Mouse (Mus musculus) heart, embryonic 15.5 days (tissue): ENCODE results near the gene Tmod3. TPM values are rescaled to one million over a fixed set of nuclear protein-coding genes. Genes with fewer than 3 reads are reported as not detected.
A peak's percentile ranks its signal among the peaks of the same experiment; 100 is the strongest.

ENCODE experiments used
- ATAC-seq: fragments of 200-750 bp; cut with Nextera tagmentation; replicated peaks from 2 replicates; pipeline ENCODE4 v1.8.0; 2017; ENCODE audit warnings: low read depth, moderate TSS enrichment; ENCODE audit not compliant: insufficient number of reproducible peaks, insufficient read depth, low FRiP score
- H3K27ac ChIP-seq: fragments of 300-500 bp; sonication (generic); 2 replicates; pipeline ENCODE4 v1.5.1; 2015; ENCODE audit warnings: mild to moderate bottlenecking, inconsistent platforms
- H3K27me3 ChIP-seq: fragments of 300-500 bp; sonication (generic); 2 replicates; pipeline ENCODE4 v1.6.1; 2015; ENCODE audit warnings: inconsistent platforms
- H3K36me3 ChIP-seq: fragments of 300-500 bp; sonication (generic); 2 replicates; pipeline ENCODE4 v1.6.1; 2015; ENCODE audit warnings: mild to moderate bottlenecking, inconsistent platforms
- H3K4me1 ChIP-seq: fragments of 300-500 bp; sonication (generic); replicated peaks from 2 replicates; pipeline ENCODE4 v1.6.1; 2015; ENCODE audit warnings: inconsistent platforms
- H3K4me2 ChIP-seq: fragments of 300-500 bp; sonication (generic); 2 replicates; pipeline ENCODE4 v1.6.1; 2015; ENCODE audit warnings: inconsistent platforms, mild to moderate bottlenecking, moderate library complexity
- H3K4me3 ChIP-seq: fragments of 300-500 bp; sonication (generic); 2 replicates; pipeline ENCODE4 v1.5.1; 2015; ENCODE audit warnings: mild to moderate bottlenecking, inconsistent platforms
- H3K9ac ChIP-seq: fragments of 300-500 bp; sonication (generic); 2 replicates; pipeline ENCODE4 v1.6.1; 2015; ENCODE audit warnings: mild to moderate bottlenecking, inconsistent platforms
- H3K9me3 ChIP-seq: fragments of 300-500 bp; sonication (generic); replicated peaks from 2 replicates; pipeline ENCODE4 v1.6.1; 2016; ENCODE audit warnings: inconsistent platforms
- WGBS: fragments of 180-500 bp; shearing (Covaris S2); methylation state at CpG from one replicate; pipeline ENCODE4 v1.1.7; 2015; ENCODE audit warnings: mixed read lengths; 5-methylcytosine and 5-hydroxymethylcytosine counted together
- polyA plus RNA-seq: library from polyadenylated mRNA; unstranded; fragments of >200 nt; fragmentation: Nextera tagmentation; extraction: Ambion mirVana; gene quantifications from 2 replicates; pipeline ENCODE4 v1.2.1, GENCODE M21; 2015

The Tmod3 gene
- polyA plus RNA-seq, 1 experiment from 2014 or later: 73.7 TPM

DNA sequence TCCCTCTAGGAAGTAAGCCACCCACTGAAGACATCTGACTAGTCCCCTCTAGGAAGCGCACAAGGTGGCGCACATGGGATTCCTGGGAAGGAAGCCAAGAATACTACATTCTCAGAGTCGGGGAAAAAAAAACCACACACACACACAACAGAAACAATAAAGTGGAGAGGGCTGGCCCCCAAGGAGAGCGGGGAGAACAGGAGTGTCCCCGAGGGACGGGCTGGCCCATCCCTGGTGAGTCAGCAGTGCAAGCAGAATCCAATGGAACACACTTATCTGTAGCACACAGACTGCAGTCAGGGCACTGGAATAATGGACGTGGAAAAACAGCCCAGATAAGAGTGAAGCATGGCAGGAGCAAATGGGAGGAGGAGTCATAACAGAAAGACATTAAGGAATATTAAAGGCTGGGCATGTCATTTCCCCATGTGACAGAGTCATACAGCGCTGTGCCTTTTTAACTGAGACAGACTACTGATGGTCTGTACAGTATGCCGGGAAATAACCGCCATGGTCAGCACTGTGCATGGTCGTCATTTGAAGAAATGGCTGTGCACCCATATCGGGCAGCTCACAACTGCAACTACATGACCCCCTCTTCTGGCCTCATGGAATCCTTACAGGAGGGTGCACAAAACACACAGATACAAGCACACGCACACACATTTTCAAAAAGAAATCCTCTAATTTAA is 31.9 kb downstream of the Tmod3 start:
- Histone ChIP-seq H3K4me1 (peaks cover 7% of the 10 kb centered on the region), H3K9me3 (no peaks in the 10 kb centered on the region), H3K9ac (no peak overlapping the region), H3K27ac (peak overlapping the region; percentile 43), H3K4me2 (peak overlapping the region; percentile 36; the same call in 1 of the 2 replicates), H3K27me3 (no peaks in the 10 kb centered on the region), H3K36me3 (peaks cover 6% of the 10 kb centered on the region), H3K4me3 (no peak overlapping the region)
- WGBS: 51% methylated on average over 13 of the region's 13 CpGs
- ATAC-seq: peak; percentile 90

DNA sequence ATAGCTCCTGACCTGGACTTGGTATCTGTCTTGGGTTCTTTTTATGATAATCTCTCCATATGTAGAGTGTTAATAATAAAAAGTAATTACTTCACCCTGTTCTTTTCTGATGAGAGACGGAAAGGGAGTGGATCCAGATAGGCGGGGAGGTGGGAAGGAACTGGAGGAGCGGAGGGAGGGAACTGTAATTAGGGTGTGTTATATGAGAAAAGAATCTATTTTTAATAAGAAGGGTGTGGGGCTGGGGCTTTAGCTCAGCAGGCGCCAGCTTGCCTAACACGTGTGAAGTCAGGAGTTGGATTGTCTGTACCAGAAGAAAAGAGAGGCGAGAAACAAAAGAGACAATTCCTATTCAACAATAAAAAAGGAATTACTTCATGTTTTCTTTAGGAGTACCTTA is 35.8 kb downstream of the Tmod3 start:
- H3K36me3 ChIP-seq: peaks cover 10% of the 10 kb centered on the region
- H3K27ac ChIP-seq: no peak overlapping the region
- no peak overlapping the region for H3K9ac ChIP-seq
- H3K4me1 ChIP-seq: peaks cover 7% of the 10 kb centered on the region
- peak; percentile 70; the same call in 1 of the 2 replicates for ATAC-seq
- no peak overlapping the region for H3K4me3 ChIP-seq
- no peaks in the 10 kb centered on the region for H3K9me3 ChIP-seq
- no peak overlapping the region for H3K4me2 ChIP-seq
- 53% methylated on average over 6 of the region's 6 CpGs for WGBS
- no peaks in the 10 kb centered on the region for H3K27me3 ChIP-seq

DNA sequence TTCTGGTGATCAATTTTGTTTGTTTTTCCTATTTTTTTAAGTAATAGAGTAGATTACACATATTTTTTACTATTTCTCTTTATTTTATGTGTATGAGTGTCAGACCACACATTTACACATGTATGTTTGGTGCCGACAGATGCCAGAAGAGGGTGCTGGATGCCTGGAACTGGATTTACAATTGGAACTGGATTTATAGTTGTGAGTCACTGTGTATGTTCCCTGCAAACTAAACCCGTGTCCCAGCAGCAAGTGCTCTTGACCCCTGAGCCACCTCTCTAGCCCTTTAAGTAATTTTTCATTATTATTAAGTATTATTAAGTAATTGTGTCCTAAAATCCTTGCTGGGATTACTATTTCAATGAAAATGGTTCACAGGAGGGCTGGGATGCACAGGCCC is 37.2 kb downstream of the Tmod3 start:
- ATAC-seq: no peak
- Histone ChIP-seq H3K27ac (no peak overlapping the region), H3K9ac (no peak overlapping the region), H3K27me3 (no peaks in the 10 kb centered on the region), H3K9me3 (no peaks in the 10 kb centered on the region), H3K4me1 (peaks cover under 1% of the 10 kb centered on the region; the same call in 1 of the 2 replicates), H3K4me2 (no peak overlapping the region), H3K36me3 (peaks cover 4% of the 10 kb centered on the region; the same call in 1 of the 2 replicates), H3K4me3 (no peak overlapping the region)
- 77% methylated on average over 2 of the region's 2 CpGs for WGBS

DNA sequence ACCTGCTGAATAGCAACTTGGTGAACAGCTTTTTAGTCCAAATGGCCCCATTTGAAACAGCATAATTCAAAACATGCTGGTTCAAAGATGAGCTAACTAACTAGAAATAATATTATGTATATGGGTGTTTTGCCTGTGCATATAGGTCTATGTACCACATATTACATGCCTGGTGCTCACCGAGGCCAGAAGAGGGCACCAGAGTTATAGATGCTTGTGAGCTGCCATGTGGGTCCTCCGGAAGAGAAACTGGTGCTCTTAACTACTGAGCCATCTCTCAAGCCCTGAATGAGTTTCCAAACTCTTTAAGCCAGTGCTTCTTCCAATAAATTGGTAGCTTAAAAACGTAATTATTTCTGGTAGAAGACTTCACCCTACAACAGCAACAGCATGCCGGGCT is 37.7 kb downstream of the Tmod3 start:
- Histone ChIP-seq H3K4me1 (no peaks in the 10 kb centered on the region), H3K36me3 (peaks cover 4% of the 10 kb centered on the region; the same call in 1 of the 2 replicates), H3K9ac (no peak overlapping the region), H3K9me3 (no peaks in the 10 kb centered on the region), H3K4me3 (no peak overlapping the region), H3K27ac (no peak overlapping the region), H3K4me2 (no peak overlapping the region), H3K27me3 (no peaks in the 10 kb centered on the region)
- ATAC-seq: no peak
- 52% methylated on average over 4 of the region's 4 CpGs for WGBS

DNA sequence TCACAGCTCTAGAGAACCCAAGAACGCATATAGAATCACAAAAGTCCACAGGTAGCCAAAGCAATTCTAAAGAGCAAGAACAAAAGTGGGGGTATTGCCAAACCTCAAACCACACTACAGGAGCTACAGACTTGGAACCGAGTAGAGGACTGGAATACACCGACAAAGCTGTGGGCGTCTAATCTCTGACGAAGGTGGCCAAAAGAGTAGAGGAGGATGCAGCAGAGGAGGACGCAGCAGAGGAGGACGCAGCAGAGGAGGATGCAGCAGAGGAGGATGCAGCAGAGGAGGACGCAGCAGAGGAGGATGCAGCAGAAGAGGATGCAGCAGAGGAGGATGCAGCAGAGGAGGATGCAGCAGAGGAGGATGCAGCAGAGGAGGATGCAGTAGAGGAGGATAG is 38.5 kb downstream of the Tmod3 start:
- WGBS: 90% methylated on average over 8 of the region's 8 CpGs
- H3K4me1 ChIP-seq: no peaks in the 10 kb centered on the region
- no peak overlapping the region for H3K4me3 ChIP-seq
- no peak overlapping the region for H3K27ac ChIP-seq
- no peak overlapping the region for H3K4me2 ChIP-seq
- peaks cover 4% of the 10 kb centered on the region; the same call in 1 of the 2 replicates for H3K36me3 ChIP-seq
- H3K9ac ChIP-seq: no peak overlapping the region
- H3K27me3 ChIP-seq: no peaks in the 10 kb centered on the region
- no peaks in the 10 kb centered on the region for H3K9me3 ChIP-seq
- no peak for ATAC-seq

DNA sequence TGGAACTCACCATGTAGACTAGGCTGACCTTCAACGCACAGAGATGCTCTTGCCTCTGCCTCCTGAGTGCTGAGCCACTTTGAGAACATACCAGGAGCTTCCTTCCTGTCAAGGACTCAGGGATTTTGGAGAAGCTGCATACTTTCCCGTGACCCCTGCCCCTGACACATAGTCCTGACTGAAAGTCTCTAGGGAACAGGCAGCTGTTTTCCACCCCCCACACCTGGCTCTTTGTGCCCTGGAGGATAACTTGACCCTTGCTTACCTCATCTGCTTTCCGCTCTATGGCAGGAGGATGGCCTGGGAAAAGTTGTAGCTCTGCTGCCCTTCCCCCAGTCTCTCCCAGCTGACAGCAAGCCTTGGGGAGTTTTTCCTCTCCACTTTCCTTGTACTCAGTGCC is 41.7 kb downstream of the Tmod3 start:
- Histone ChIP-seq H3K4me3 (no peak overlapping the region), H3K9ac (no peak overlapping the region), H3K27me3 (no peaks in the 10 kb centered on the region), H3K4me1 (no peaks in the 10 kb centered on the region), H3K27ac (no peak overlapping the region), H3K36me3 (peaks cover 25% of the 10 kb centered on the region), H3K4me2 (no peak overlapping the region), H3K9me3 (no peaks in the 10 kb centered on the region)
- no peak for ATAC-seq
- WGBS: 65% methylated on average over 3 of the region's 3 CpGs

DNA sequence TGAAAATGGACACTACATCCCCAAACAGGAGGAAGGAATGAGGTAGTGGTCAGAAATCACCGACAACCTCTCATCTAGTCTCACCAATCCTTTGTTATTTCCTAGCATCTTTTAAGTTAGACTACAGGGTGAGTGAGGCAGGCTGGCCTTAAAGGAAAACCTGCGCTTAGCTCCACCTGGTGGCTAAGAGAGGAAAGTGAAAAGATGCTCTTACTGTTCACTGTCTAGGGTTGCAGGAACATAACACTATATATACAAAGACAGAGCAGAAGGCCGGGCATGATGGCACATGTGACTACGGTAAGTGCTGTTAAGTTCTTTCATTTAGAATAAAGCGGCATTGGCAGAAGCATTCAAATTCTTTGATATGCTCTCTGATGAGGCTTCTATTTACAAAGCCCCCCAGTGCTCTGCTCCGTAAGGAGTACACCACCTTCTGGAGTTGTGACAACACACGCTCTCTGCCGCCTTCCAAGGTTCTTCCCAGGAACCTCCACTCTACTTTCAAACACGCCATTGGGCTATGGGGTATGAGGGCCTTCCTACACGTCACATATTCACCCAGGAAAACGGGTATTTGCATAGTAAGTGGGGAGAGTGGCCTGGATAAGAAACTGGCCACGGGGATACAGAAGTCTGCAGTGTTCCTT is 43.9 kb downstream of the Tmod3 start:
- H3K9ac ChIP-seq: no peak overlapping the region
- H3K27me3 ChIP-seq: no peaks in the 10 kb centered on the region
- H3K4me3 ChIP-seq: no peak overlapping the region
- no peak overlapping the region for H3K27ac ChIP-seq
- 59% methylated on average over 12 of the region's 12 CpGs for WGBS
- H3K4me2 ChIP-seq: no peak overlapping the region
- H3K4me1 ChIP-seq: no peaks in the 10 kb centered on the region; the same call in 1 of the 2 replicates
- ATAC-seq: no peak
- H3K9me3 ChIP-seq: no peaks in the 10 kb centered on the region
- peaks cover 22% of the 10 kb centered on the region for H3K36me3 ChIP-seq

DNA sequence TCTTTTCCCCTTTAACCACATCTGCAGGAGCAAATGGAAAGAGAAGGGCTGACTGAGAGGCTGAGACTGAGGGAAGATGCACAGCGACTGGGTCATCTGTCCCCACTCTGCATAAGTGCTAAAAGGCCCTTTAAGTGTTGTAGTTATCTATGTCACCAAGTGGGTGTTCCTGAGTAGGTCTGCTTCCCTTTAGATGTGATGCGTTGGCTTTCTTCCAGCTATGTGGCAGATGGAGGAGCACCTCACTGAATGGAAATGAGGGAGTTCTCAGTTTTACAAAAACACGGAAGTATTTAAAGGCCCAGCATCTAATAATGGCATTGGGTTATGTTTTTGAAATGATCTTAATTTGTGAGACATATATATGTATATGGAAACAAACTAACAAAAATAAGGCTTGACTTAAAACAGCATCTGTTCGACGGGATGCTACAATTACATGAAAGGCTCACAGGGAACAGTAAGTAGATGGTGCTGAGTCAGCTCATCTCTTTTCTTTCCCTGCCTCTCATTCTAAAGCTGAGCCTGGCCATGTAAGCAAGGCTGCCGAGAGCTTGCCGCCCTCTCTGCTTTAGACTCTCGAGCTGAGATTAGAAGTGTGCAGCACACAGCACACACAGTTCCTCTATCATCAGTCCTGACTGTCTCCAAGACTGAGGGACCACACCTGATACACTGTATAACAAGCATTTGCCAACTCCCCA is 48.1 kb downstream of the Tmod3 start:
- Histone ChIP-seq H3K27me3 (no peaks in the 10 kb centered on the region), H3K9me3 (no peaks in the 10 kb centered on the region), H3K27ac (no peak overlapping the region), H3K4me2 (no peak overlapping the region), H3K36me3 (peaks cover 52% of the 10 kb centered on the region), H3K4me1 (no peaks in the 10 kb centered on the region; the same call in 1 of the 2 replicates), H3K9ac (no peak overlapping the region), H3K4me3 (no peak overlapping the region)
- ATAC-seq: no peak
- WGBS: 53% methylated on average over 8 of the region's 8 CpGs

DNA sequence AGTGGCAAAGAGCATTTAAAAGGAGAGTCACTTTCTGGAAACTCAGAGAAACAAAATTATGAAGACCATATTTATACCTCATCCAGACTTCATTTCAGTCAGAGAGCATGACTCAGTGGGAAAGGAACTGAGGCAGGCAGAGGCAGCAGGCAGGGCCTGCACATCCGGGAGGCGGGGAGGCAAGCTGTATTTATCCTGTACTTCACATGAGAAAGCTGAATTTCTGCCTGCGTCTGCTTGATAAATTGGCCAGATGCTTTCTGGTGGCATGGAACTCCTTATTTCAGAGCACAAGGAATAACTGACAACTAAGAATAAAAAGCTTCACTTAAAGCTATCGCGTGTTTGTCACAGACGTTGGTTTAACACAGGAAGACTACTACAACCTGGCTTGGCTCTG is 55.1 kb downstream of the Tmod3 start:
- H3K4me3 ChIP-seq: no peak overlapping the region
- H3K36me3 ChIP-seq: peaks cover 52% of the 10 kb centered on the region
- no peak overlapping the region for H3K9ac ChIP-seq
- H3K4me1 ChIP-seq: no peaks in the 10 kb centered on the region
- no peak for ATAC-seq
- H3K4me2 ChIP-seq: no peak overlapping the region
- H3K27ac ChIP-seq: no peak overlapping the region
- no peaks in the 10 kb centered on the region for H3K9me3 ChIP-seq
- WGBS: 86% methylated on average over 6 of the region's 6 CpGs
- H3K27me3 ChIP-seq: no peaks in the 10 kb centered on the region

DNA sequence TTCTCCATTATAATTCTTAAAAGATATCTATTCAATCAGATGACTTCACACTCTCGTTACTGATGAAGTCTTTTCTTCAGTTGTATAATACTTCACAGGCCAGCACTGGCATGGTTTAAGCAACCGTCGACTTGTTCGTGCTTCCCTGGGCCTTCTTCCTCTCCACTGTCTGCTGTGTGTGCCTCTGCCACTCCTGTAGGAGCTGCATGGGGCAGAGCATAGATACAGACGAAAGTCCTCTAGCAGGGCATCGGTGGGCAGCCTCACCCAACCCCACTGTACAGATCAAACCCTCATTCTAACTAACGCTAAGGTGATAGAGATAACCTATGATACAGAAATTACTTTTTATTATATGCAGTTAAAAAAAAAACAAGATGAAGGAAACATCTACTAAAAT is 60.9 kb downstream of the Tmod3 start:
- H3K4me1 ChIP-seq: 0 out of 2 replicates have a peak, but pooled peaks cover 6% of the 10 kb centered on the region
- no peak overlapping the region for H3K4me2 ChIP-seq
- H3K9ac ChIP-seq: no peak overlapping the region
- H3K36me3 ChIP-seq: peaks cover 31% of the 10 kb centered on the region
- no peaks in the 10 kb centered on the region for H3K9me3 ChIP-seq
- WGBS: 92% methylated on average over 7 of the region's 7 CpGs
- no peak overlapping the region for H3K4me3 ChIP-seq
- no peak for ATAC-seq
- no peak overlapping the region for H3K27ac ChIP-seq
- H3K27me3 ChIP-seq: no peaks in the 10 kb centered on the region

DNA sequence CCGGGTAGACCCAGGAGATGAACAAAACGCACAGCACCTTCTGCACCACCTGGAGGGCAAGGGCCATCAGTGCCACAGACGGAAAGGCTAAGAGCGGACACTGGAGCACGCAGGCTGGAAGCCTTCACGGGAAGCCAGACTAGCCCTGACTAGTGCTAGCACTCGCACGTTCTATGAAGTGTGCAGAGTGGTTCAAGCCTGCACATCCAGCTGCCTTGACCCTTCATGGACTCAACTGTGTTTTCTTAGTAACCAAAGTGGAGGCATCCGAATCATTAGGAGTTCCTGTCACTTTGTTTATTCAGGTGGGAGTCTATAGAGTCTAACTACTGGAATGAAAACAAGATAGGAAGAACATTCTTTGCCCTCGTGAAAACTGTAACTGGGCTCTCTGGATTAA is 63.5 kb downstream of the Tmod3 start:
- Histone ChIP-seq H3K9ac (no peak overlapping the region), H3K4me3 (no peak overlapping the region), H3K4me1 (0 out of 2 replicates have a peak, but pooled peaks cover 6% of the 10 kb centered on the region), H3K27me3 (no peaks in the 10 kb centered on the region), H3K4me2 (no peak overlapping the region), H3K36me3 (peaks cover 22% of the 10 kb centered on the region), H3K9me3 (no peaks in the 10 kb centered on the region), H3K27ac (no peak overlapping the region)
- 64% methylated on average over 10 of the region's 10 CpGs for WGBS
- ATAC-seq: 0 out of 2 replicates have a peak, but pooled peaks have one; percentile 39
